Mouse (Mus musculus): Measurements from ENCODE around the gene Ccdc170. TPM values are rescaled to one million over a fixed set of nuclear protein-coding genes. Genes with fewer than 3 reads are reported as not detected.
A peak's percentile ranks its signal among the peaks of the same experiment; 100 is the strongest.

Ccdc170 gene
- total RNA-seq, 4 experiments from 2014 or later = 0.56 to 1.4 (median 0.62) TPM

- DNase-seq (ENCODE audit: low spot score in 2 of 2) = no peak
Observed at GRCm38 (mm10) chr10:4520394-4521102, 38.2 kb downstream of the Ccdc170 start.

- no peak for DNase-seq (ENCODE audit: low spot score in 2 of 2)
Observed at GRCm38 (mm10) chr10:4522116-4522515, 39.8 kb downstream of the Ccdc170 start.

GRCm38 (mm10) chr10:4523078-4523477 is 40.8 kb downstream of the Ccdc170 start:
- no peak for DNase-seq (ENCODE audit: low spot score in 2 of 2)

- DNase-seq (ENCODE audit: low spot score in 2 of 2) = no peak
Observed at GRCm38 (mm10) chr10:4528043-4528442, 45.7 kb downstream of the Ccdc170 start.

- DNase-seq (ENCODE audit: low spot score in 2 of 2) = no peak
Observed at GRCm38 (mm10) chr10:4530638-4531235, 48.4 kb downstream of the Ccdc170 start.

- DNase-seq (ENCODE audit: low spot score in 2 of 2) = no peak
Observed at GRCm38 (mm10) chr10:4531933-4532332, 49.6 kb downstream of the Ccdc170 start.

GRCm38 (mm10) chr10:4532731-4533130 is 50.4 kb downstream of the Ccdc170 start:
- DNase-seq (ENCODE audit: low spot score in 2 of 2) = no peak

- no peak for DNase-seq (ENCODE audit: low spot score in 2 of 2)
Observed at GRCm38 (mm10) chr10:4533873-4534272, 51.6 kb downstream of the Ccdc170 start.

- no peak for DNase-seq (ENCODE audit: low spot score in 2 of 2)
Observed at GRCm38 (mm10) chr10:4545550-4545949, 63.2 kb downstream of the Ccdc170 start.

- peak; percentile 16 to 28 for DNase-seq (ENCODE audit: low spot score in 2 of 2)
Observed at GRCm38 (mm10) chr10:4553442-4554119, 71.3 kb downstream of the Ccdc170 start.

- no peak for DNase-seq (ENCODE audit: low spot score in 2 of 2)
Observed at GRCm38 (mm10) chr10:4556842-4557377, 74.6 kb downstream of the Ccdc170 start.

GRCm38 (mm10) chr10:4559132-4559531 is 76.8 kb downstream of the Ccdc170 start:
- no peak for DNase-seq (ENCODE audit: low spot score in 2 of 2)

GRCm38 (mm10) chr10:4565148-4565547 is 82.8 kb downstream of the Ccdc170 start:
- no peak for DNase-seq (ENCODE audit: low spot score in 2 of 2)

- DNase-seq (ENCODE audit: low spot score in 2 of 2) = no peak
Observed at GRCm38 (mm10) chr10:4570778-4571177, 88.5 kb downstream of the Ccdc170 start.

GRCm38 (mm10) chr10:4571304-4571703 is 89.0 kb downstream of the Ccdc170 start:
- DNase-seq (ENCODE audit: low spot score in 2 of 2) = no peak

- DNase-seq (ENCODE audit: low spot score in 2 of 2) = no peak
Observed at GRCm38 (mm10) chr10:4581905-4582304, 99.6 kb downstream of the Ccdc170 start.

GRCm38 (mm10) chr10:4586691-4587090 is 104.4 kb downstream of the Ccdc170 start:
- DNase-seq (ENCODE audit: low spot score in 2 of 2) = no peak

- DNase-seq (ENCODE audit: low spot score in 2 of 2) = no peak
Observed at GRCm38 (mm10) chr10:4589576-4589975, 107.3 kb downstream of the Ccdc170 start.

GRCm38 (mm10) chr10:4590956-4591355 is 108.7 kb downstream of the Ccdc170 start:
- DNase-seq (ENCODE audit: low spot score in 2 of 2) = no peak

- DNase-seq (ENCODE audit: low spot score in 2 of 2) = no peak
Observed at GRCm38 (mm10) chr10:4593828-4594227, 111.5 kb downstream of the Ccdc170 start.

- no peak for DNase-seq (ENCODE audit: low spot score in 2 of 2)
Observed at GRCm38 (mm10) chr10:4597211-4597610, 114.9 kb downstream of the Ccdc170 start.

GRCm38 (mm10) chr10:4598244-4598842 is 116.0 kb downstream of the Ccdc170 start:
- DNase-seq (ENCODE audit: low spot score in 2 of 2) = peak; percentile 36 to 39
